Comparison of ENCODE assay signal across 14 mouse cellular contexts in genomic region chr7:142725973-142726372, GRCm38 (mm10). TPM values are rescaled to one million over a fixed set of nuclear protein-coding genes. Genes with fewer than 3 reads are reported as not detected.
DNase-seq lines count a peak whose midpoint lies in the region; ATAC-seq and TF ChIP-seq lines count a peak whose summit lies in the region.
"Had no signal": no experiment of that assay in that cellular context is flagged by ENCODE, and none has a peak within 500 bp of the region (broad histone marks: within the 10 kb centered on the region; RNA-seq: fewer than 3 reads in every experiment).

No protein-coding gene starts in this region.

- no peaks in the 10 kb centered on the region for H3K36me3 ChIP-seq in forebrain, embryonic 10.5 days (replicated peaks)
- no peaks in the 10 kb centered on the region for H3K36me3 ChIP-seq in forebrain, embryonic 16.5 days (ENCODE audit: control insufficient read depth, insufficient read depth)
- H3K36me3 ChIP-seq: liver, embryonic 13.5 days; midbrain, embryonic 12.5 days; stomach, embryonic 15.5 days had no signal

- no peak overlapping the region for H3K27ac ChIP-seq in forebrain, embryonic 10.5 days
- H3K27ac ChIP-seq in forebrain, embryonic 16.5 days (ENCODE audit: low read length) = no peak overlapping the region
- H3K27ac ChIP-seq in layer of hippocampus, adult 2 months = no peak overlapping the region
- H3K27ac ChIP-seq: liver, embryonic 13.5 days; midbrain, embryonic 12.5 days; stomach, embryonic 15.5 days had no signal

- ATAC-seq in forebrain, embryonic 16.5 days = no peak

- H3K9me3 ChIP-seq in forebrain, embryonic 10.5 days = no peaks in the 10 kb centered on the region
- H3K9me3 ChIP-seq in forebrain, embryonic 16.5 days (ENCODE audit: control insufficient read depth, low read length) = no peaks in the 10 kb centered on the region
- H3K9me3 ChIP-seq: liver, embryonic 13.5 days; midbrain, embryonic 12.5 days; stomach, embryonic 15.5 days had no signal

- no peak overlapping the region for H3K9ac ChIP-seq in forebrain, embryonic 16.5 days (replicated peaks; ENCODE audit: low read depth, low read length)
- H3K9ac ChIP-seq: liver, embryonic 13.5 days; midbrain, embryonic 12.5 days; stomach, embryonic 15.5 days had no signal

- no peaks in the 10 kb centered on the region for H3K4me1 ChIP-seq in forebrain, embryonic 10.5 days
- no peaks in the 10 kb centered on the region for H3K4me1 ChIP-seq in forebrain, embryonic 16.5 days (replicated peaks; ENCODE audit: control insufficient read depth, insufficient read depth, low read length)
- H3K4me1 ChIP-seq: liver, embryonic 13.5 days; midbrain, embryonic 12.5 days; stomach, embryonic 15.5 days had no signal

- intact Hi-C loops in left cerebral cortex, postnatal 4 days (cut with DNase I) = no loop called here

- H3K27me3 ChIP-seq in forebrain, embryonic 10.5 days (ENCODE audit: poor library complexity, severe bottlenecking) = no peaks in the 10 kb centered on the region
- H3K27me3 ChIP-seq in forebrain, embryonic 16.5 days (replicated peaks; ENCODE audit: control insufficient read depth, insufficient read depth, low read length) = 0 out of 2 replicates have a peak, but pooled peaks cover 2% of the 10 kb centered on the region
- H3K27me3 ChIP-seq: midbrain, embryonic 12.5 days; stomach, embryonic 15.5 days had no signal

- no peak overlapping the region for H3K4me3 ChIP-seq in forebrain, embryonic 10.5 days
- H3K4me3 ChIP-seq in forebrain, embryonic 16.5 days (replicated peaks; ENCODE audit: low read length) = no peak overlapping the region
- H3K4me3 ChIP-seq in layer of hippocampus, adult 2 months = no peak overlapping the region
- H3K4me3 ChIP-seq: liver, embryonic 13.5 days; midbrain, embryonic 12.5 days; stomach, embryonic 15.5 days had no signal

- 62% methylated on average over 3 of the region's 3 CpGs for WGBS in forebrain, embryonic 10.5 days
- 48% methylated on average over 3 of the region's 3 CpGs for whole genome bisulfite sequencing in forebrain, embryonic 16.5 days

- TF ChIP-seq CTCF in layer of hippocampus, adult 2 months (conservative IDR thresholded peaks at IDR 0.05) = peak; percentile 85

- H3K4me2 ChIP-seq in forebrain, embryonic 16.5 days (ENCODE audit: low read length) = no peak overlapping the region
- H3K4me2 ChIP-seq: liver, embryonic 13.5 days; midbrain, embryonic 12.5 days; stomach, embryonic 15.5 days had no signal

- peak; percentile 14 for DNase-seq in forebrain, embryonic 10.5 days (ENCODE audit: extremely low spot score, low spot score)
- DNase-seq in layer of hippocampus, adult 2 months (ENCODE audit: low spot score in 2 of 2) = no peak
- DNase-seq in layer of hippocampus, postnatal 36 days = no peak
- peak; percentile 2 for DNase-seq in 3T3-L1 (ENCODE audit: low read depth, low spot score)
- peak; percentile 3 for DNase-seq in adipocyte (ENCODE audit: low spot score)
- no peak for DNase-seq in cerebellum, adult 18-20 months
- no peak for DNase-seq in left cerebral cortex, postnatal 4 days
- DNase-seq: adrenal gland, adult 8-10 months; cerebellum, adult 8-10 months; liver, embryonic 13.5 days had no signal

RNA-seq across cellular contexts. Expression of gene Ins2, which starts 17.2 kb away (rescaled TPM):
- polyA plus RNA-seq in forebrain, embryonic 10.5 days (2016; fragmentation: Nextera tagmentation; extraction: Ambion mirVana) = not detected in 2 replicates
- polyA plus RNA-seq in forebrain, embryonic 16.5 days (2015; fragmentation: Nextera tagmentation; extraction: Ambion mirVana) = 1.3 TPM in 1 of 2 replicates, not detected in the other
- not detected for total RNA-seq in layer of hippocampus, adult 2 months (2021)
- not detected for total RNA-seq in layer of hippocampus, postnatal 36 days (2021)
- total RNA-seq in left cerebral cortex, postnatal 4 days (2021) = not detected
- total RNA-seq: adrenal gland, adult 8-10 months; layer of hippocampus, adult 18-20 months had no signal
- polyA plus RNA-seq: liver, embryonic 13.5 days; midbrain, embryonic 12.5 days had no signal

RNA-seq across cellular contexts. Expression of gene Gm49394, which starts 56.2 kb away (rescaled TPM):
- polyA plus RNA-seq in forebrain, embryonic 10.5 days (2016; fragmentation: Nextera tagmentation; extraction: Ambion mirVana) = not detected in 2 replicates
- polyA plus RNA-seq in forebrain, embryonic 16.5 days (2015; fragmentation: Nextera tagmentation; extraction: Ambion mirVana) = not detected in 2 replicates
- total RNA-seq in layer of hippocampus, adult 2 months (2021) = not detected
- under 1 TPM in 1 of 2 experiments, not detected in 1; 0.32 TPM for total RNA-seq in layer of hippocampus, postnatal 36 days (2021)
- total RNA-seq in left cerebral cortex, postnatal 4 days (2021) = under 1 TPM; 0.10 to 0.12 TPM
- total RNA-seq: adrenal gland, adult 8-10 months had no signal
- polyA plus RNA-seq: liver, embryonic 13.5 days; midbrain, embryonic 12.5 days had no signal

RNA-seq across cellular contexts. Expression of gene Igf2, which starts 59.4 kb away (rescaled TPM):
- 126 and 132 TPM in 2 replicates for polyA plus RNA-seq in forebrain, embryonic 10.5 days (2016; fragmentation: Nextera tagmentation; extraction: Ambion mirVana)
- 64.3 and 95.2 TPM in 2 replicates for polyA plus RNA-seq in forebrain, embryonic 16.5 days (2015; fragmentation: Nextera tagmentation; extraction: Ambion mirVana)
- total RNA-seq in layer of hippocampus, adult 2 months (2021) = 10 to 100 TPM; 45.8 to 68.2 TPM
- total RNA-seq in layer of hippocampus, postnatal 36 days (2021) = 100 to 1,000 TPM in 1 of 2 experiments, 10 to 100 TPM in 1; 61.7 to 106 TPM
- 100 to 1,000 TPM; 343 to 352 TPM for total RNA-seq in left cerebral cortex, postnatal 4 days (2021)

Comparison
In these comparisons a context has a peak if more than half of its experiments do, and no peak if none do; other contexts are left out.
1. DNase-seq: peak in forebrain, embryonic 10.5 days (single experiment), 3T3-L1 (single experiment) and adipocyte (single experiment); none in layer of hippocampus, adult 2 months (0 of 2), layer of hippocampus, postnatal 36 days (0 of 2), cerebellum, adult 18-20 months (0 of 2) and left cerebral cortex, postnatal 4 days (single experiment).